ENCODE assay signal across 13 mouse cellular contexts in the genomic region with DNA sequence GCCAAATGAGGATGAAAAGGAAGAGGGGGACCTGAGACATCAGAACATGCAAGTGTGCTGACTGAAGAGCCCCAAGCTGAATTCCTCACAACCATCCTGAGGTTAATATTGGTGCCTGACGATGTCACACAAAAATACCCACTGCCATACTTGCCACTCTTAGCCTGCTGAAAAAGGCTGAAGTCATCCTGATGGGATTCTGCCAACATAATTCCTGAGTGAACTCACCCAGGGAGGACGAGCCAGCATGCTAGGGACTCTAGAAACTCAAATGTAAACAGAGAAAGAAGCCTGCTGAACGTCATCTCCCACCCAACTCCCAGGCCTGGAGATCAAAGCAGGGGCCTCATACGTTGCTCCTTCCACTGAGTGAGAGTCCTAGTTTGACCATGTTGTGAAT. TPM values are rescaled to one million over a fixed set of nuclear protein-coding genes. Genes with fewer than 3 reads are reported as not detected.
DNase-seq lines count a peak whose midpoint lies in the region; ATAC-seq and TF ChIP-seq lines count a peak whose summit lies in the region.
"Had no signal": no experiment of that assay in that cellular context is flagged by ENCODE, and none has a peak within 500 bp of the region (broad histone marks: within the 10 kb centered on the region; RNA-seq: fewer than 3 reads in every experiment).

No protein-coding gene starts in this region.

- H3K79me2 ChIP-seq in C2C12 (ENCODE audit: control insufficient read depth, insufficient read depth) = no peaks in the 10 kb centered on the region

- WGBS in hindbrain, embryonic 15.5 days = 60% methylated on average over 4 of the region's 4 CpGs
- 67% methylated on average over 4 of the region's 4 CpGs for WGBS in hindbrain, embryonic 14.5 days

- no peaks in the 10 kb centered on the region for H3K9me3 ChIP-seq in hindbrain, embryonic 15.5 days
- no peaks in the 10 kb centered on the region for H3K9me3 ChIP-seq in hindbrain, embryonic 14.5 days (ENCODE audit: control insufficient read depth, low read length)
- H3K9me3 ChIP-seq: embryonic facial prominence, embryonic 12.5 days; neural tube, embryonic 13.5 days; stomach, embryonic 15.5 days had no signal

- H3K79me3 ChIP-seq in C2C12 (ENCODE audit: low read depth) = no peaks in the 10 kb centered on the region

- no peak overlapping the region for H3ac ChIP-seq in C2C12 (ENCODE audit: control insufficient read depth, insufficient read length, low read depth)

- ATAC-seq in hindbrain, embryonic 15.5 days (ENCODE audit: low FRiP score, low read depth) = no peak
- no peak for ATAC-seq in hindbrain, embryonic 14.5 days (ENCODE audit: low FRiP score)
- ATAC-seq in activated CD4-positive, CD25-positive, alpha-beta regulatory T cell, adult 4 months = no peak

- no peak overlapping the region for H3K4me3 ChIP-seq in hindbrain, embryonic 15.5 days
- no peak overlapping the region for H3K4me3 ChIP-seq in hindbrain, embryonic 14.5 days (replicated peaks; ENCODE audit: low read length)
- no peak overlapping the region for H3K4me3 ChIP-seq in C2C12 (ENCODE audit: insufficient read depth, poor library complexity, severe bottlenecking)
- H3K4me3 ChIP-seq: embryonic facial prominence, embryonic 12.5 days; neural tube, embryonic 13.5 days; stomach, embryonic 15.5 days had no signal

- H3K27ac ChIP-seq in hindbrain, embryonic 15.5 days (replicated peaks) = peak overlapping the region; percentile 77
- H3K27ac ChIP-seq in hindbrain, embryonic 14.5 days = no peak overlapping the region
- H3K27ac ChIP-seq: embryonic facial prominence, embryonic 12.5 days; stomach, embryonic 15.5 days had no signal

- no peak for TF ChIP-seq CTCF in C2C12 (IDR thresholded peaks at IDR 0.05; ENCODE audit: control insufficient read depth, insufficient read depth, insufficient read length)

- no peak overlapping the region for H3K9ac ChIP-seq in hindbrain, embryonic 15.5 days
- no peak overlapping the region for H3K9ac ChIP-seq in hindbrain, embryonic 14.5 days
- H3K9ac ChIP-seq: embryonic facial prominence, embryonic 12.5 days; neural tube, embryonic 13.5 days; stomach, embryonic 15.5 days had no signal

- peaks cover 31% of the 10 kb centered on the region for H3K4me1 ChIP-seq in hindbrain, embryonic 15.5 days (replicated peaks)
- peaks cover 25% of the 10 kb centered on the region for H3K4me1 ChIP-seq in hindbrain, embryonic 14.5 days (replicated peaks; ENCODE audit: control insufficient read depth, insufficient read depth, low read length)

- no peaks in the 10 kb centered on the region for H3K27me3 ChIP-seq in hindbrain, embryonic 15.5 days
- H3K27me3 ChIP-seq in hindbrain, embryonic 14.5 days (ENCODE audit: control insufficient read depth, insufficient read depth, low read length) = no peaks in the 10 kb centered on the region
- no peaks in the 10 kb centered on the region for H3K27me3 ChIP-seq in C2C12 (ENCODE audit: control insufficient read depth, insufficient read depth, insufficient read length)
- H3K27me3 ChIP-seq: embryonic facial prominence, embryonic 12.5 days; neural tube, embryonic 13.5 days; stomach, embryonic 15.5 days had no signal

- no peaks in the 10 kb centered on the region for H3K36me3 ChIP-seq in hindbrain, embryonic 15.5 days
- H3K36me3 ChIP-seq in hindbrain, embryonic 14.5 days (replicated peaks; ENCODE audit: control insufficient read depth, insufficient read depth) = no peaks in the 10 kb centered on the region
- H3K36me3 ChIP-seq in C2C12 (ENCODE audit: control insufficient read depth, insufficient read depth) = peaks cover 43% of the 10 kb centered on the region

- no peak overlapping the region for H3K4me2 ChIP-seq in hindbrain, embryonic 15.5 days
- no peak overlapping the region for H3K4me2 ChIP-seq in hindbrain, embryonic 14.5 days (replicated peaks)
- H3K4me2 ChIP-seq: embryonic facial prominence, embryonic 12.5 days; neural tube, embryonic 13.5 days; stomach, embryonic 15.5 days had no signal

- no peak for DNase-seq in hindbrain, embryonic 14.5 days (ENCODE audit: low spot score)
- peak; percentile 66 for DNase-seq in NIH3T3 (ENCODE audit: low read depth)
- peak; percentile 82 for DNase-seq in lung, postnatal 10 days
- no peak for DNase-seq in thymus, postnatal 25 days
- DNase-seq: adrenal gland, postnatal 10 days; cerebellum, adult 18-20 months; layer of hippocampus, adult 9-11 months had no signal

TF ChIP-seq in C2C12, 6 proteins besides CTCF, POLR2A, EP300 and RAD21:
- no peak for TF ChIP-seq FOSL1 (IDR thresholded peaks at IDR 0.05; ENCODE audit: insufficient read depth, low read length, poor library complexity, severe bottlenecking)
- TF ChIP-seq MAX (IDR thresholded peaks at IDR 0.05) = peak; percentile 60

RNA-seq across cellular contexts. Expression of a gene that starts 25.7 kb away (rescaled TPM):
- polyA plus RNA-seq in hindbrain, embryonic 15.5 days (2015; fragmentation: Nextera tagmentation; extraction: Ambion mirVana) = 2.6 and 3.9 TPM in 2 replicates
- 2.9 and 3.4 TPM in 2 replicates for polyA plus RNA-seq in hindbrain, embryonic 14.5 days (2014; fragmentation: Nextera tagmentation; extraction: Ambion mirVana)
- 78.2 TPM for polyA plus RNA-seq in C2C12 (2012; fragmentation: generic; extraction: Trizol)
- polyA plus RNA-seq in activated CD4-positive, CD25-positive, alpha-beta regulatory T cell, adult 4 months (2017; shearing (Covaris generic)) = 10 to 100 TPM in 1 of 2 experiments, 1 to 10 TPM in 1; 5.8 to 13.0 TPM

Comparison
In these comparisons a context has a peak if more than half of its experiments do, and no peak if none do; other contexts are left out.
1. DNase-seq: peak in NIH3T3 (single experiment) and lung, postnatal 10 days (single experiment); none in hindbrain, embryonic 14.5 days (single experiment) and thymus, postnatal 25 days (single experiment).